Mouse (Mus musculus) limb, embryonic 14.5 days (tissue): ENCODE measurements around the gene Lztfl1. TPM values are rescaled to one million over a fixed set of nuclear protein-coding genes. Genes with fewer than 3 reads are reported as not detected.
"Not testable (repeated sequence)": the region's sequence is repeated elsewhere in the genome, so short reads cannot be mapped to it uniquely, and the experiment has no call there.

ENCODE experiments used
- ATAC-seq: fragments of 200-750 bp; cut with Nextera tagmentation; 2 replicates; pipeline ENCODE4 v1.8.0; 2017; ENCODE audit warnings: low read depth, moderate number of reproducible peaks, moderate TSS enrichment; ENCODE audit not compliant: low FRiP score
- DNase-seq: peaks from one replicate; pipeline ENCODE4 v3.0.0-alpha.2; 2015; ENCODE audit warnings: low spot score
- H3K27ac ChIP-seq: fragments of 300-500 bp; sonication (generic); replicated peaks from 2 replicates; pipeline ENCODE4 v1.5.1; 2014; ENCODE audit warnings: low read depth, mild to moderate bottlenecking, low read length, moderate library complexity, mixed read lengths
- H3K27me3 ChIP-seq: fragments of 300-500 bp; sonication (generic); 2 replicates; pipeline ENCODE4 v1.6.1; 2014; ENCODE audit warnings: low read length, mixed read lengths; ENCODE audit not compliant: control insufficient read depth, insufficient read depth
- H3K36me3 ChIP-seq: fragments of 300-500 bp; sonication (generic); 2 replicates; pipeline ENCODE4 v1.6.1; 2014; ENCODE audit warnings: mild to moderate bottlenecking, low read length, moderate library complexity, mixed read lengths; ENCODE audit not compliant: control insufficient read depth, insufficient read depth
- H3K4me1 ChIP-seq: fragments of 300-500 bp; sonication (generic); 2 replicates; pipeline ENCODE4 v1.6.1; 2014; ENCODE audit warnings: antibody characterized with exemption, low read length, mixed read lengths; ENCODE audit not compliant: control insufficient read depth, insufficient read depth
- H3K4me2 ChIP-seq: fragments of 300-500 bp; sonication (generic); replicated peaks from 2 replicates; pipeline ENCODE4 v1.6.1; 2014; ENCODE audit warnings: low read depth, mild to moderate bottlenecking, low read length, moderate library complexity; ENCODE audit not compliant: severe bottlenecking
- H3K4me3 ChIP-seq: fragments of 300-500 bp; sonication (generic); replicated peaks from 2 replicates; pipeline ENCODE4 v1.5.1; 2014; ENCODE audit warnings: low read length
- H3K9ac ChIP-seq: fragments of 300-500 bp; sonication (generic); 2 replicates; pipeline ENCODE4 v1.6.1; 2014; ENCODE audit warnings: mild to moderate bottlenecking, low read depth, low read length, moderate library complexity; ENCODE audit not compliant: severe bottlenecking
- H3K9me3 ChIP-seq: fragments of 300-500 bp; sonication (generic); 2 replicates; pipeline ENCODE4 v1.6.1; 2016; ENCODE audit warnings: low read length; ENCODE audit not compliant: control insufficient read depth
- POLR2A ChIP-seq: fragments of 200-500 bp; IDR thresholded peaks from 2 replicates; pipeline ENCODE4 v1.8.0; 2012; ENCODE audit warnings: inconsistent platforms, mild to moderate bottlenecking, moderate library complexity, borderline replicate concordance; ENCODE audit not compliant: insufficient read depth, insufficient read length; ENCODE audit errors: extremely low read depth
- WGBS: fragments of 180-500 bp; shearing (Covaris S2); extraction: QIAGEN DNeasy Blood & Tissue Kit; methylation state at CpG from one replicate; pipeline ENCODE4 v1.1.7; 2014; 5-methylcytosine and 5-hydroxymethylcytosine counted together
- polyA plus RNA-seq, 2 experiments: library from polyadenylated mRNA; depleted of rRNA in 1 of 2; stranded (reverse) in 1 of 2; unstranded in 1 of 2; fragments of >200 nt; fragmentation: Nextera tagmentation in 1 of 2; extraction: Ambion mirVana in 1 of 2; gene quantifications; 2 replicates each; pipeline versions ENCODE4 v1.2.1 to v1.2.3; 2012 to 2014

Lztfl1 gene
- polyA plus RNA-seq, 2 experiments = 33.6 to 74.3 TPM

GRCm38 (mm10) chr9:123758645-123759044 lies 41.1 kb upstream of the Lztfl1 start:
- no peak for TF ChIP-seq POLR2A
- Histone ChIP-seq H3K9me3 (no peaks in the 10 kb centered on the region), H3K4me3 (no peak overlapping the region), H3K27me3 (no peaks in the 10 kb centered on the region), H3K4me2 (no peak overlapping the region), H3K27ac (no peak overlapping the region), H3K36me3 (no peaks in the 10 kb centered on the region), H3K9ac (no peak overlapping the region), H3K4me1 (no peaks in the 10 kb centered on the region)
- 67% methylated on average over 4 of the region's 4 CpGs for WGBS
- ATAC-seq (no peak), DNase-seq (no peak)

GRCm38 (mm10) chr9:123758156-123758555 lies 40.7 kb upstream of the Lztfl1 start:
- Histone ChIP-seq H3K36me3 (no peaks in the 10 kb centered on the region), H3K27ac (no peak overlapping the region), H3K4me3 (no peak overlapping the region), H3K4me2 (no peak overlapping the region), H3K4me1 (no peaks in the 10 kb centered on the region), H3K9ac (no peak overlapping the region), H3K27me3 (no peaks in the 10 kb centered on the region), H3K9me3 (no peaks in the 10 kb centered on the region)
- 71% methylated on average over 1 of the region's 1 CpGs for WGBS
- DNase-seq = no peak
- TF ChIP-seq POLR2A = no peak
- ATAC-seq = no peak

GRCm38 (mm10) chr9:123757326-123757725 lies 39.8 kb upstream of the Lztfl1 start:
- WGBS = 50% methylated on average over 2 of the region's 2 CpGs
- no peak for DNase-seq
- no peak overlapping the region for H3K4me3 ChIP-seq
- H3K36me3 ChIP-seq = no peaks in the 10 kb centered on the region
- TF ChIP-seq POLR2A = no peak
- H3K9ac ChIP-seq = no peak overlapping the region
- no peaks in the 10 kb centered on the region for H3K9me3 ChIP-seq
- H3K27me3 ChIP-seq = no peaks in the 10 kb centered on the region
- no peak for ATAC-seq
- no peaks in the 10 kb centered on the region for H3K4me1 ChIP-seq
- H3K27ac ChIP-seq = no peak overlapping the region
- H3K4me2 ChIP-seq = no peak overlapping the region

GRCm38 (mm10) chr9:123756752-123757151 lies 39.3 kb upstream of the Lztfl1 start:
- TF ChIP-seq POLR2A = no peak
- Histone ChIP-seq H3K27ac (no peak overlapping the region), H3K4me1 (no peaks in the 10 kb centered on the region), H3K4me3 (no peak overlapping the region), H3K27me3 (no peaks in the 10 kb centered on the region), H3K36me3 (no peaks in the 10 kb centered on the region), H3K9me3 (no peaks in the 10 kb centered on the region), H3K4me2 (no peak overlapping the region), H3K9ac (no peak overlapping the region)
- ATAC-seq (no peak), DNase-seq (no peak)
- 80% methylated on average over 3 of the region's 3 CpGs for WGBS

- H3K36me3 ChIP-seq = no peaks in the 10 kb centered on the region
- no peaks in the 10 kb centered on the region for H3K4me1 ChIP-seq
- whole genome bisulfite sequencing = 87% methylated on average over 4 of the region's 4 CpGs
- ATAC-seq (no peak), DNase-seq (no peak)
- H3K4me3 ChIP-seq = no peak overlapping the region
- no peak overlapping the region for H3K9ac ChIP-seq
- no peak for TF ChIP-seq POLR2A
- no peak overlapping the region for H3K4me2 ChIP-seq
- H3K27ac ChIP-seq = no peak overlapping the region
- H3K9me3 ChIP-seq = no peaks in the 10 kb centered on the region
- no peaks in the 10 kb centered on the region for H3K27me3 ChIP-seq
Measured at GRCm38 (mm10) chr9:123754333-123754732, 36.8 kb upstream of the Lztfl1 start.

- H3K27me3 ChIP-seq, H3K9me3 ChIP-seq, H3K9ac ChIP-seq, H3K4me1 ChIP-seq, ATAC-seq, H3K4me2 ChIP-seq, H3K36me3 ChIP-seq, DNase-seq, H3K27ac ChIP-seq, H3K4me3 ChIP-seq: not testable (repeated sequence)
- 89% methylated on average over 7 of the region's 8 CpGs for WGBS
Measured at GRCm38 (mm10) chr9:123749687-123750086, 32.2 kb upstream of the Lztfl1 start.
